Mouse (Mus musculus): ENCODE data around the gene Mrrf.

GRCm38 (mm10) chr2:36126795-36127429, 9.3 kb upstream of the Mrrf start:
- TF ChIP-seq CTCF (IDR thresholded peaks at IDR 0.05; ENCODE audit: extremely low read depth, insufficient read depth, low read length) (no peak), POLR2A (IDR thresholded peaks at IDR 0.05; ENCODE audit: extremely low read depth, insufficient read depth, low read length) (no peak)

All from cortical plate, adult 2 months (tissue).